Mouse (Mus musculus) right cerebral cortex, adult 2 months (tissue): ENCODE data around the gene Gm17482.
"Not testable (repeated sequence)": the region's sequence is repeated elsewhere in the genome, so short reads cannot be mapped to it uniquely, and the experiment has no call there.

Experiments
- DNase-seq, 2 experiments: peaks; one replicate each; pipeline ENCODE4 v3.0.0; 2021 to 2022; ENCODE audit warnings: low spot score in 2 of 2

Gene Gm17482

GRCm38 (mm10) chr6:115227043-115227442 is at the start of gene Gm17482:
TSS of gene Gm17482 (plus strand) at chr6:115227343.
- DNase-seq: no peak

- DNase-seq: no peak
Observed at GRCm38 (mm10) chr6:115178826-115179225, 48.3 kb upstream of the Gm17482 start.

GRCm38 (mm10) chr6:115181094-115181493 is 46.0 kb upstream of the Gm17482 start:
- no peak for DNase-seq

GRCm38 (mm10) chr6:115191111-115191510 is 36.0 kb upstream of the Gm17482 start:
- DNase-seq: no peak

- no peak for DNase-seq
Observed at GRCm38 (mm10) chr6:115200753-115201152, 26.4 kb upstream of the Gm17482 start.

DNA sequence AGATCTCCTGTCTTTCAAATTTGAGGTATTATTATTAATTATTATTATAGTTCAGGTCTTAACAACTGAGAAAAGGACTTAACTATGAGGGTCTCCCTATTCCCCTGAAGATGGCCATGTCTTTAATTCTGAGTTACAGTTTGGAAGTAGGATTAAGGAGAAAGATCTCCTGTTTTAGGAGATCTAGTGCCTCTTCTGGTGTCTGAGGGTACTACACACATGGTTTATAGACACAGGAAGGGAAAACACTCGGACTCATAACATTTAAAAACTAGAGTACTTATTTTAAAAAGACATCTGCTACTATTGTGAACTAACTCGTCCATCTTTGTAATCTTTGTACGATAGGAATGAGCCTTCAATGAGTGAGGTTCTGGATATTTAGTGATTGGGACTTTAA is 24.1 kb upstream of the Gm17482 start:
- DNase-seq: no peak

DNA sequence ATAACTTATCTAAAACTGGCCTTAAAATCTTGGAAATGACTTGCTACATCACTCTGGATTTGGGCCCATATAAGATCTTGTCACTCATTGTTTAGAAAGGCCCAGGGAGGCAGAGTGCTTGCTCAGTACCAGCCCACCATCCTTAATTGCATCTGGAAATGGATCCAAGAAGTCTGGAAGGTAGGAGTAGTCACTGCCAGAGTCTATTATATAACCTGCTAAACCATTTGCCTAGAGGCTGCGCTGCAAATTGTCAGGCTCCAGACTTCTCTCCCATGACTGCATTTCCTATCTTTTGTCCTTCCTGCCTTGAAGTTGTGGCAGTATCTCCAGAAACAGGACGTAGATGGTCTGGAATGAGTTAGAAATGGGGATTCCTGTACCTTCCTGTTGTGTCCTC is 17.0 kb upstream of the Gm17482 start:
- peak; percentile 50 to 52 for DNase-seq

GRCm38 (mm10) chr6:115210820-115211219 is 16.3 kb upstream of the Gm17482 start:
- DNase-seq: no peak

DNA sequence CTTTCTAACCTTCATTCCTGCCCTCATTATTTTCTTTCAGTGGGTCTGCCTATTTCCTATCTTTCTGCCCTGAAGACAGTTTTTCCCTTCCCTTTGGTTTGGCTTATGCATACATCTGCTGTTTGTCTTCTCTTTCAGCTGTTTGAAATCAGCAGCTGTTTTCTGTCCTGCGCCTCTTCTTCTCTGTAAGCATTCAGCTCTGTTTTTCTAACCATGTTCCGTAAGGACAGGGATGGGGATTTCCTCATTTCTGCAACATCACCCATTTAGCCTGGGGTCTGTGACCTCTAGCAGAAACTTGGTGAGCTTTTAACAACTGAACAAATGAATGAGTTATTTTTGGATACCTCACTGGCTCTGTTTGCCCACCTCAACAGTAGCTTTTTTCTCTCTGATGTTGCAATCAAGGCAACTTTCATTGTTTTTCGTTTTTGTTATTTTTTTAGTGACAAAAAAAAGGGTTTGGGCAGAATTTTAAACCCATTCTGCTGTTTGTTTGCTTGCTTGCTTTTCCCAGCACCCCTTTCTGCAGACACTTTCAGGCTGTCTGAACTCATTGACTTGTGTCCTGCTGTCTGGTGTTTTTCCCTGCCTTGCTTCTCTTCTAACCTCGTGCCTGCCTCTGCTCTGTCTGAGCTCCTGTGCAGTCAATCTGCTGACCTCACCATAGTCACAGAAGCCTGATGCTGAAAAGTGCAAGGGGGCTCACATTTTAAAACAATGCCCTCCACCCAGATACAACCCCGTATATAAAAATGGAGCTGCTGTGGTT is 14.8 kb upstream of the Gm17482 start:
- DNase-seq: no peak

DNA sequence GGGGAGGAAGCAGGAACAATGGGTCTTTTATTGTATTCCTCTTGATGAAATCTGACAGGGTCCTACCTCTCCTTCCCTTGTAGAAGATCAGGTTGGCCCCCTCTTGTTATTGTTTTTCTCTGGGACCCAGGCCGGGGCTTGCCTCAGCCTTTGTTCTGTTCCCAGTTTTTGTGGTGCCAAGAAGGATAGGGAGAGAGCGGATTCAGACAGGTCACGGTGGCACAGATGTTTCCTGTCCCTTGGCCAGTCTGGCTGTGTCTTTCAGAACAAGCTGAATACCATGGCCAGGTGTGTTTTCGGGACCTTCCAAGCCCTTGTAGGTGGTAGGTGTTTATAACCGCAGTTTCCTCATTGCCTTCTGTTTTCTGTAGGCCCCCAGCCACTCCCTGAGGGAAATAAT is 14.0 kb upstream of the Gm17482 start:
- DNase-seq: no peak

DNA sequence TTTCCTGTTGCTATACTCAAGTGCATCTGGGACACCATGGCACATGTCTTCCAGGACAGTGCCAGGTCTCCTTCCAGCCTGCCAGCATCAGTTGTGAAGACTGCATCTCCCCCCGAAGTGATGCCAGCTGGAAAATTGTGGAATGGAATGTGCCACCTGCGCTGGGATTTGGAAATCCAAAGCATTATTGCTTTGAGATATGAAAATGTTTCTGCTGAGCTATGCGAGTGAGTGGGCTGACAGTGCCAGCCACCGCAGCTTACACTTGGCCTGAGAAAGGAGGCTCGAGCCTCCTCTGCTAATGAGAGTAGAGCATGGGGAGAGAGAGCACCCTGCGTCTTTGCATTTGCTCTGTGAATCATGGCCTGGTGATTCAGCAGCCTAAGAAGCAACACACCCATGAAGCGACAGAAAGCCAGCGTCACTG is 5.9 kb upstream of the Gm17482 start:
- DNase-seq: peak; percentile 70 to 74

GRCm38 (mm10) chr6:115225519-115225918 is 1.6 kb upstream of the Gm17482 start:
- peak in 1 of 2 experiments; percentile 46 for DNase-seq

- peak; percentile 90 to 92 for DNase-seq
Observed at GRCm38 (mm10) chr6:115227529-115227928, 386 bp downstream of the Gm17482 start.

- DNase-seq: no peak
Observed at GRCm38 (mm10) chr6:115230557-115230956, 3.4 kb downstream of the Gm17482 start.

DNA sequence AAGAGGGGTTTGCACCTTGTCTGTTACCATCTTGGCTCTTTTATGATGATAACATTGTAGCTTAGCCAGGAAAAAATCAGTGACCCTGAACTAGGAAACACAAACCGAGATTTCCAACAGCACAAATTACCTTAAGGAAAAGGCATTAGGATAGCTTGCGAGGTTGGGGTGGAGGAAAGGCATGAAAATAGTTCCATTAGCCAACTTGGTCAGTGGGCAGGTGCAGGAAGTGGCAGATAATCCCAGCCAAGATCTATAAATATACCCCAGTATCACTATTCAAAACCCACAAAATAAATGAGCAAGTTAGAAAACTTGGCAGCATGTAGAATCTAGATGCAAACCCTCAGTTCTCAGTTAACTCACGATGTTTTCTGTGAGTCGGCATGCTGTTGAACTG is 4.7 kb downstream of the Gm17482 start:
- no peak for DNase-seq

DNA sequence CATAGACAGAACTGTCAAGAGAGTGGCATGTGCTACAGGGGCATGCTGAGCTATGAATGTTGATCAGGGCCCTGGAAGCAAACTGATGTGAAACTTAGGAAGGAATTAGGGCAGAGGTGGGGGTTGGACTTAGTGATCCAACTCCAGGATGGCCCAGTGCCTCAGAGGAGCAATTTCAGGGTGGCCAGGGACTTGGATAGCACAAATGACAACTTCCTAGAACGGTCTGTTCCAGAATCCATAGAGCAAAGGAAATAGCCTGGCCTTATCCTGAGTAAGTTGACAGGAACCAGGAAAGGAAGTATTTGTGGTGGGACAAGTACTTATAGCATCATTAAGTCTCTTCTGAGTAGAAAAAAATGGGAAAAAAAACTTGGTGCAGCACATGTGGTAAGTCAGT is 5.4 kb downstream of the Gm17482 start:
- DNase-seq: no peak

DNA sequence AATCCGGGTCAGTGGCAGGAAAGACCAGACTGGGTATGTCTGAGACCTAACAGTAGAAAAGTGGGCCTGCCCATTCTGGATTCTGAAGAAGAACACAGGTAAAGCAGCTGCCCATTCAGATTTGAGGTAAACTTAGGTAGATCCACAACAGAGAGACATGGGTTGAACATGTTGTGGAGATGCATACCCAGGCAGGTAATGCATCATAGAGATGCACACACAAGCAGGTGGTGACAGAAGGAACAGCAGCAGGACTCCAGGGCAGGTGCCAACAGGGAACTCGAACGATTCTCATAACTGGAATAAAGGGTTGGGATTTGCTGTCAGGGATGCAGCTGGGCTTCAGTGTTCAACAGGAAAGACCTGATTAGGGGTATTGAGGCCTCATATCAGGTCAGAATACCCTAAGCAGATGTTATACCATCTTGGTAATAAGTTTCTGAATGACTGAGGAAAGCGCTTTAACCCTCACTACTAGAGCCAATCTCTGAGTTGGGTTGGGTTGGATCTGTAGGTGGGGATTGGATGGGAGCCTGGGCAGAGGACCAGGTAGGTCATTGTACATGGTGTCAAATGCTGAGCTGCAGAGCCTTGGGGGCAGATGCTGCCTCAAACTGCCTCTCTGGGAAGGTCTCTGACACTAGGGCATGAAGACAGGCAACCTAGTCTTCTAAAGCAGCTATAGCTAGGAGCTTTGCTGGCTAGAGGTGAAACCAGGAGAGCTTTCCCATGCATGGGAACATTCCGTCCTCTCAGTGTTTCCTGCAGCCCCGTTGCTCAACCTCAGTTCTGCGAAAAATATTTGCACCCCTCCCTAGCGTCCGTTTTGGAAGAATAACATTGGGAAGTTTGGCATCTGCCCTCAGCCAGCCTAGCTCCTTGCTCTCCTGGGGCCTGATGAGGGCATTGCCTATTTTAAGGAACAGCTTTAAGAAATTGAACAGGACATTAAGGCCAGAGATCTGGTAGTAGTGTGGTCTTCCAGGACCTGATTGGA is 11.2 kb downstream of the Gm17482 start:
- no peak for DNase-seq

GRCm38 (mm10) chr6:115239335-115239734 is 12.2 kb downstream of the Gm17482 start:
- DNase-seq: no peak

DNA sequence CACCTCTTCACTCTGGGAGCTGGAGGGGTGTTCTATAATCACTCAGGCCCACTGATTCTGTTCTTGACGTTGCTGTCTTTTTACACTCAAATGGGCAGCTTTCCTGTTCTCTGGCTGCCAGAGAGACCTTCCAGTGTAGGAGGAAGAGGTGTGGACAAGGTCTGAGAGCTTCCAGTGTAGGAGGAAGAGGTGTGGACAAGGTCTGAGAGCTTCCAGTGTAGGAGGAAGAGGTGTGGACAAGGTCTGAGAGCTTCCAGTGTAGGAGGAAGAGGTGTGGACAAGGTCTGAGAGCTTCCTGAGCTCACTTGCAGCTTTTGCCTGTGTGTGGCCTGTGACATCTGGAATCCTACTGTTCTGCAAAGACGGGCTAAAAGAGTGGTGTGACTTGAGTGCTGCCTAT is 13.3 kb downstream of the Gm17482 start:
- DNase-seq: not testable (repeated sequence)

DNA sequence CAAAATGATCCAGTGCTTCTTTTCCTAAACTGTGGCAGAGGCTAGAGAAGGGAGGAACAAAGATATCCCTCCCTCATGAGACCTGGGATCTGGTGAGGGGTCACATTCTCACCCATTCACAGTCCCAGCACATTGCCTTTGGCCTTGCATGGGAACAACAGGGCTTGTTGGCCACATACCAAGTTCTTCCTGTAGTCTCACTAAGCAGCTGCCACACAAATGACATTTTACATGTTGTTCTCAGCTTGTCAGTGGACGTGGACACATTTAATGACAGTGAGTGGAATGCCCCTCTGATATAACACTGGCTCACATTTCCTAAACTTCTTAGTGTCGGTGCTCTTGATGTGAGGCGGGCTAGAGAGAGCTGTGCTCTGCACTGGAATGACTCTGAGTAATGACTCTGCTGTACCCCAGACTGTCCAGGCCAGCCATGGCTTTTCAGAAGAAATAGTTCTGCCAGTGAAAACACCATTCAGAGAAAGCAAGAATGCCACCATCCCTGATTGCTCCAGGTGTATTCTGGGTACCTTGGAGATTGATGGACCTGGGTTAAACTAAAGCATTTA is 14.1 kb downstream of the Gm17482 start:
- no peak for DNase-seq

DNA sequence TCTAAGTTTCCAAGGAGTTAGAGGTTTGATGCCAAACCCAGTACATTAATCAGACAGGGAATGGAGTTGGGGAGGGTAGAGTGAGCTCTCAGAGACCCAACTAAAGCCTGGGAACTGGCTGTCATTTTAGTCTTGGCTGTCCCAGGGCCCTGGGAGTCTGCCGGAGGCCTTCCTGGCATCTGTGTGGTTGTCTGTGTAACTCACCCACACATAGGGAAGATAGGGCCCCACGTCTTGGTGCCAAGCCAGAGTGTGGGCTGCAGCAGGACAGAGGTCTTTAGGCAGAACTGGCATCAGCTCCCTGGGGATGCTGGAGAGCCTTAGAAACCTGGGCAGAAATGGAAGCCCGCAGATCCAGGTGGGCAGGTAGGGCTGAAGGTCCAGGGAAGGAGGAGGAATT is 14.8 kb downstream of the Gm17482 start:
- DNase-seq: no peak

- DNase-seq: no peak
Observed at GRCm38 (mm10) chr6:115244222-115244621, 17.1 kb downstream of the Gm17482 start.
